Mouse (Mus musculus) heart, postnatal 0 days (tissue): Measurements from ENCODE around the gene Dpt.

Source experiments
- CTCF ChIP-seq: IDR thresholded peaks from 2 replicates; pipeline ENCODE4 v1.5.1; 2016; ENCODE audit warnings: antibody characterized with exemption, control low read depth, low read depth
- EP300 ChIP-seq: IDR thresholded peaks from 2 replicates; pipeline ENCODE4 v1.6.1; 2016; ENCODE audit warnings: antibody characterized with exemption, low read depth

DNA sequence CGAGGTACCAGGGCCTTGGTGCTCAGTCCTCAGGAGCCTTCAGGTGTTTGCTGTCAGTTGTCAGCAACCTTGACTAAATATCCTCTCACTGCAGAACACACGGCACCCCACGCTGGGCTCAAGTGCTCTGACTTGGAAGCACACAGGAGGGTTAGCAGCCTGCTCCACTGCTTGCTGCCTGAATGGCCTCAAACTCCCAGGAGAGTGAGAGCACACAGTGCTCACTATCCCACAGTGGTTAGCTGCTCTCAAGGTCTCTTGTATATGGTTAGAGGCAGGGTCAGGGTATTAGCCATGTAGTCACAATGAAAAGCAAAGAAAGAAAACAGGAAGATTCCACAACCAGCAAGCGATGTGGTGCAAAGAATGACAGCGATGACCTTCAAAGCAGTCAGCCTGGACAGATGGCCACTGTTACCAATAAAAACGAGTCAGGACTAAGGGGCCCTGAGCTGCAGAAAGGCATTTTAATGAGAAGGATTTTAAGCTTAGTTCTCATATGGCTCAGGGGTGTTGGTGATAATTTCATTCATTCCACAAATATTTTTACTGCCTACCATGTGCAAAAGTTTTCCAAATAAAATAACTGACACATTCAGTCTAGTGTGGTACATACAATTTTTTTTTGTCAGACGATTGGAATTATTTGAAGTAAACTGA lies 15.5 kb upstream of the Dpt start:
- TF ChIP-seq CTCF = no peak
- no peak for TF ChIP-seq EP300
